Mouse (Mus musculus) embryonic facial prominence, embryonic 10.5 days (tissue): ENCODE measurements around the gene Draxin. TPM values are rescaled to one million over a fixed set of nuclear protein-coding genes. Genes with fewer than 3 reads are reported as not detected.

ENCODE experiments used
- DNase-seq: peaks from one replicate; pipeline ENCODE4 v3.0.0-alpha.2; 2017; ENCODE audit warnings: low spot score
- H3K27ac ChIP-seq: fragments of 300-500 bp; sonication (generic); replicated peaks from 2 replicates; pipeline ENCODE4 v1.5.1; 2016; ENCODE audit warnings: mild to moderate bottlenecking
- H3K27me3 ChIP-seq: fragments of 300-500 bp; sonication (generic); replicated peaks from 2 replicates; pipeline ENCODE4 v1.6.1; 2016; ENCODE audit warnings: low read depth, mild to moderate bottlenecking; ENCODE audit not compliant: poor library complexity, severe bottlenecking
- H3K36me3 ChIP-seq: fragments of 300-500 bp; sonication (generic); replicated peaks from 2 replicates; pipeline ENCODE4 v1.6.1; 2016; ENCODE audit warnings: mild to moderate bottlenecking, moderate library complexity
- H3K4me1 ChIP-seq: fragments of 300-500 bp; sonication (generic); 2 replicates; pipeline ENCODE4 v1.6.1; 2016
- H3K4me3 ChIP-seq: fragments of 300-500 bp; sonication (generic); 2 replicates; pipeline ENCODE4 v1.5.1; 2016; ENCODE audit warnings: mild to moderate bottlenecking, moderate library complexity
- H3K9me3 ChIP-seq: fragments of 300-500 bp; sonication (generic); 2 replicates; pipeline ENCODE4 v1.6.1; 2016; ENCODE audit warnings: mild to moderate bottlenecking
- WGBS: fragments of 180-500 bp; shearing (Covaris S2); methylation state at CpG from one replicate; pipeline ENCODE4 v1.1.7; 2016; 5-methylcytosine and 5-hydroxymethylcytosine counted together
- polyA plus RNA-seq: library from polyadenylated mRNA; unstranded; fragments of >200 nt; fragmentation: Nextera tagmentation; extraction: Ambion mirVana; gene quantifications from 2 replicates; pipeline ENCODE4 v1.2.1, GENCODE M21; 2016

The Draxin gene
- polyA plus RNA-seq, 1 experiment from 2014 or later = 1.5 TPM

GRCm38 (mm10) chr4:148147714-148148113 is 17.2 kb upstream of the Draxin start:
- Histone ChIP-seq H3K9me3 (no peaks in the 10 kb centered on the region), H3K4me1 (peaks cover 33% of the 10 kb centered on the region), H3K27ac (no peak overlapping the region), H3K36me3 (peaks cover 59% of the 10 kb centered on the region), H3K27me3 (no peaks in the 10 kb centered on the region), H3K4me3 (no peak overlapping the region)
- no peak for DNase-seq
- WGBS = 78% methylated on average over 2 of the region's 2 CpGs

- H3K27ac ChIP-seq = no peak overlapping the region
- no peaks in the 10 kb centered on the region for H3K9me3 ChIP-seq
- 88% methylated on average over 5 of the region's 5 CpGs for WGBS
- peaks cover 6% of the 10 kb centered on the region for H3K27me3 ChIP-seq
- H3K4me1 ChIP-seq = peaks cover 14% of the 10 kb centered on the region
- H3K4me3 ChIP-seq = no peak overlapping the region
- H3K36me3 ChIP-seq = peaks cover 54% of the 10 kb centered on the region
- no peak for DNase-seq
Observed at GRCm38 (mm10) chr4:148143721-148144120, 13.2 kb upstream of the Draxin start.

- Histone ChIP-seq H3K27me3 (peaks cover 26% of the 10 kb centered on the region), H3K27ac (peak overlapping the region; percentile 86), H3K36me3 (peaks cover 26% of the 10 kb centered on the region), H3K4me3 (peak overlapping the region; percentile 83), H3K4me1 (peaks cover 14% of the 10 kb centered on the region), H3K9me3 (no peaks in the 10 kb centered on the region)
- peak; percentile 96 for DNase-seq
- WGBS = under 1% methylated on average over 65 of the region's 65 CpGs
Observed at GRCm38 (mm10) chr4:148140098-148141011, 9.9 kb upstream of the Draxin start.

GRCm38 (mm10) chr4:148139767-148140097 is 9.2 kb upstream of the Draxin start:
- no peak for DNase-seq
- Histone ChIP-seq H3K27ac (peak overlapping the region; percentile 86; the same call in 1 of the 2 replicates), H3K9me3 (no peaks in the 10 kb centered on the region), H3K4me1 (peaks cover 14% of the 10 kb centered on the region), H3K27me3 (peaks cover 27% of the 10 kb centered on the region), H3K4me3 (peak overlapping the region; percentile 83), H3K36me3 (peaks cover 20% of the 10 kb centered on the region)
- 1% methylated on average over 12 of the region's 12 CpGs for WGBS

GRCm38 (mm10) chr4:148137503-148137902 is 7.0 kb upstream of the Draxin start:
- peaks cover 14% of the 10 kb centered on the region for H3K4me1 ChIP-seq
- H3K27ac ChIP-seq = no peak overlapping the region
- no peak for DNase-seq
- no peaks in the 10 kb centered on the region for H3K36me3 ChIP-seq
- H3K4me3 ChIP-seq = no peak overlapping the region
- peaks cover 38% of the 10 kb centered on the region for H3K27me3 ChIP-seq
- WGBS = 74% methylated on average over 8 of the region's 8 CpGs
- H3K9me3 ChIP-seq = no peaks in the 10 kb centered on the region

- no peak overlapping the region for H3K27ac ChIP-seq
- peaks cover 63% of the 10 kb centered on the region for H3K27me3 ChIP-seq
- no peaks in the 10 kb centered on the region for H3K9me3 ChIP-seq
- no peaks in the 10 kb centered on the region for H3K36me3 ChIP-seq
- peaks cover 34% of the 10 kb centered on the region for H3K4me1 ChIP-seq
- no peak overlapping the region for H3K4me3 ChIP-seq
- DNase-seq = no peak
- WGBS = 87% methylated on average over 8 of the region's 8 CpGs
Observed at GRCm38 (mm10) chr4:148134988-148135387, 4.5 kb upstream of the Draxin start.

GRCm38 (mm10) chr4:148131497-148132081 is 1.1 kb upstream of the Draxin start:
- H3K27ac ChIP-seq = peak overlapping the region; percentile 97
- H3K4me3 ChIP-seq = peak overlapping the region; percentile 88
- peak; percentile 77 for DNase-seq
- no peaks in the 10 kb centered on the region for H3K36me3 ChIP-seq
- peaks cover 26% of the 10 kb centered on the region for H3K4me1 ChIP-seq
- no peaks in the 10 kb centered on the region for H3K9me3 ChIP-seq
- H3K27me3 ChIP-seq = peaks cover 69% of the 10 kb centered on the region
- WGBS = under 1% methylated on average over 21 of the region's 21 CpGs

GRCm38 (mm10) chr4:148130133-148130532 is 365 bp downstream of the Draxin start, which contains the start of gene Mad2l2:
TSS of gene Mad2l2 (plus strand) at chr4:148130384.
- Histone ChIP-seq H3K9me3 (no peaks in the 10 kb centered on the region), H3K27me3 (peaks cover 70% of the 10 kb centered on the region), H3K4me3 (peak within 1 kb of the TSS; percentile 88), H3K4me1 (peaks cover 31% of the 10 kb centered on the region), H3K27ac (peak within 1 kb of the TSS; percentile 97), H3K36me3 (no peaks in the 10 kb centered on the region)
- DNase-seq = no peak
- WGBS = under 1% methylated on average over 18 of the region's 18 CpGs

GRCm38 (mm10) chr4:148128672-148129071 is 1.8 kb downstream of the Draxin start:
- Histone ChIP-seq H3K9me3 (no peaks in the 10 kb centered on the region), H3K4me1 (peaks cover 38% of the 10 kb centered on the region), H3K27me3 (peaks cover 65% of the 10 kb centered on the region), H3K4me3 (peak overlapping the region; percentile 88), H3K27ac (no peak overlapping the region), H3K36me3 (no peaks in the 10 kb centered on the region)
- no peak for DNase-seq
- WGBS = 73% methylated on average over 2 of the region's 2 CpGs

- no peak overlapping the region for H3K27ac ChIP-seq
- WGBS = 58% methylated on average over 1 of the region's 1 CpGs
- H3K9me3 ChIP-seq = no peaks in the 10 kb centered on the region
- peaks cover 41% of the 10 kb centered on the region for H3K4me1 ChIP-seq
- DNase-seq = no peak
- H3K36me3 ChIP-seq = no peaks in the 10 kb centered on the region
- H3K4me3 ChIP-seq = no peak overlapping the region
- H3K27me3 ChIP-seq = peaks cover 65% of the 10 kb centered on the region
Observed at GRCm38 (mm10) chr4:148128241-148128640, 2.3 kb downstream of the Draxin start.

- WGBS = 74% methylated on average over 3 of the region's 3 CpGs
- Histone ChIP-seq H3K9me3 (no peaks in the 10 kb centered on the region), H3K27ac (peak overlapping the region; percentile 37; the same call in 1 of the 2 replicates), H3K4me3 (no peak overlapping the region; the same call in 1 of the 2 replicates), H3K36me3 (no peaks in the 10 kb centered on the region), H3K27me3 (peaks cover 18% of the 10 kb centered on the region), H3K4me1 (peaks cover 29% of the 10 kb centered on the region)
- DNase-seq = no peak
Observed at GRCm38 (mm10) chr4:148122694-148123066, 7.8 kb downstream of the Draxin start.

GRCm38 (mm10) chr4:148121982-148122693 is 8.4 kb downstream of the Draxin start:
- 11% methylated on average over 6 of the region's 6 CpGs for WGBS
- DNase-seq = peak; percentile 62
- Histone ChIP-seq H3K36me3 (no peaks in the 10 kb centered on the region), H3K27me3 (peaks cover 12% of the 10 kb centered on the region), H3K4me3 (no peak overlapping the region; the same call in 1 of the 2 replicates), H3K9me3 (no peaks in the 10 kb centered on the region), H3K27ac (peak overlapping the region; percentile 37; the same call in 1 of the 2 replicates), H3K4me1 (peaks cover 29% of the 10 kb centered on the region)
